Mouse (Mus musculus): ENCODE measurements around the gene Spin2f. TPM values are rescaled to one million over a fixed set of nuclear protein-coding genes. Genes with fewer than 3 reads are reported as not detected.
"Not testable (repeated sequence)": the region's sequence is repeated elsewhere in the genome, so short reads cannot be mapped to it uniquely, and the experiment has no call there.

The Spin2f gene
- polyA plus RNA-seq (2014; fragmentation: Nextera tagmentation; extraction: Ambion mirVana): not detected in 2 replicates

DNA sequence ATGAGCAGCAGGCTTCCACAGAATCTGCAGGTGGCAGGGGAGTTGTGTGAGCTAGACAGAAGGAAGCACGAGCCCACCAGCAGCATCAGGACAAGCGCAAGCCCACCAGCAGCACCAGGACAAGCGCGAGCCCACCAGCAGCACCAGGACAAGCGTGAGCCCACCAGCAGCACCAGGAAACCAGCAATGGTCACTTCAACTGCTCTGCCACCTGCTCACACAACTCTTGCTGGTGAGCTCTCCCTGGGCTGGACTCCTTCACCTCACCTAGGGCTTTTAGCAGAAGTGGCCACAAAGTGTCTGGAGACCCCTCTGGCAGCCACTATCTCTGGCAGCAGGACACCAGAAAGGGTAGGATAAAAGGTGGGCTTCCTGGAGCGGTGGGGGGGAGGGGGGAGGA, at the start of gene Spin2f:
TSS of gene Spin2f (plus strand) at position 301 of the 400 bp plus-strand sequence.
- not testable (repeated sequence) for H3K9me3 ChIP-seq (replicated peaks; ENCODE audit: control insufficient read depth, low read length); H3K27me3 ChIP-seq (replicated peaks; ENCODE audit: control insufficient read depth, insufficient read depth, low read length); H3K4me2 ChIP-seq (ENCODE audit: low read length); H3K4me3 ChIP-seq (ENCODE audit: low read depth, low read length); DNase-seq (ENCODE audit: low spot score); H3K4me1 ChIP-seq (ENCODE audit: control insufficient read depth, insufficient read depth, low read length); H3K9ac ChIP-seq (ENCODE audit: low read length); H3K36me3 ChIP-seq (ENCODE audit: control insufficient read depth, insufficient read depth, low read length); ATAC-seq; H3K27ac ChIP-seq (ENCODE audit: low read depth, low read length)
- 41% methylated on average over 1 of the region's 6 CpGs for WGBS

DNA sequence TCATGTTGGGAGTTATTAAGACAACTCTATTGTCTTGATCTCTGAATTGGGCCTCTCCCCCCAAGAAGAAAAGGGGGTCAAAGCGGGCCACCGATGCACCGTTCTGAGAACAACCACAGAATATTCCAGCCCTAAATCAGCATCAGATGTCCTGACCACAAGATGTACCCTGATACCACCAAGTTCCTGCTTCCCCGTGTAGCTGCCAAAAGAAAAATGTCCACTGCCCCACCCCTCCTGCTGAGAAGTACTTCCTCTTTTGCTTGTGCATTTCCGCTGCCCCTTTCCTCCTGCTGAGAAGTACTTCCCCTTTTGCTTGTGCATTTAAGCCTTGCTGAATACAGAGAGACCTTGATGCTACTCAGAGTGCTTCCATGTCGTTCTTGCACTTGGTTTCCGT, 41.6 kb upstream of the Spin2f start:
- H3K9ac ChIP-seq (ENCODE audit: low read length): not testable (repeated sequence)

DNA sequence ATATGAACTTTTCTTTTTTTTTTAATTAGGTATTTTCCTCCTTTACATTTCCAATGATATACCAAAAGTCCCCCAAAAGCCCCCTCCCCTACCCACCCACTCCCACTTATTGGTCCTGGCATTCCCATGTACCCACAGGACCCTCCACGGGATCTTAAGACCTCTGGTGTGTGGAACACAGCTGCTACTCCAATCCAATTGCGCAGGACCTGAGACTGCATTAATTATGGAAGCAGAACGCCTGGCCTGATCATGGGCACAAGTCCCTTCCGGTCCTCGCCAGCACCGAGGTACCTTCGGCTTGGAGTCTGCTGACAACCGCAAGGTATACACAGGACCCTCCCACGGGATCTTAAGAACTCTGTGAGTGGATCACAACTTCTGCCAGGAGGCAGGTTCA, 30.2 kb upstream of the Spin2f start:
- not testable (repeated sequence) for ATAC-seq; H3K4me1 ChIP-seq (ENCODE audit: control insufficient read depth, insufficient read depth, low read length); H3K27ac ChIP-seq (ENCODE audit: low read depth, low read length); H3K4me2 ChIP-seq (ENCODE audit: low read length); H3K4me3 ChIP-seq (ENCODE audit: low read depth, low read length); H3K9ac ChIP-seq (ENCODE audit: low read length); DNase-seq (ENCODE audit: low spot score); H3K36me3 ChIP-seq (ENCODE audit: control insufficient read depth, insufficient read depth, low read length); H3K27me3 ChIP-seq (replicated peaks; ENCODE audit: control insufficient read depth, insufficient read depth, low read length)
- H3K9me3 ChIP-seq (replicated peaks; ENCODE audit: control insufficient read depth, low read length): peaks cover 13% of the 10 kb centered on the region
- 86% methylated on average over 9 of the region's 9 CpGs for WGBS

More for the DNA sequence above, 41.6 kb upstream of the Spin2f start:
- H3K4me3 ChIP-seq (ENCODE audit: low read depth, low read length); H3K4me2 ChIP-seq (ENCODE audit: low read length); ATAC-seq; DNase-seq (ENCODE audit: low spot score); H3K27me3 ChIP-seq (replicated peaks; ENCODE audit: control insufficient read depth, insufficient read depth, low read length); H3K9me3 ChIP-seq (replicated peaks; ENCODE audit: control insufficient read depth, low read length); H3K27ac ChIP-seq (ENCODE audit: low read depth, low read length); H3K36me3 ChIP-seq (ENCODE audit: control insufficient read depth, insufficient read depth, low read length); H3K4me1 ChIP-seq (ENCODE audit: control insufficient read depth, insufficient read depth, low read length): not testable (repeated sequence)
- 87% methylated on average over 7 of the region's 7 CpGs for WGBS

DNA sequence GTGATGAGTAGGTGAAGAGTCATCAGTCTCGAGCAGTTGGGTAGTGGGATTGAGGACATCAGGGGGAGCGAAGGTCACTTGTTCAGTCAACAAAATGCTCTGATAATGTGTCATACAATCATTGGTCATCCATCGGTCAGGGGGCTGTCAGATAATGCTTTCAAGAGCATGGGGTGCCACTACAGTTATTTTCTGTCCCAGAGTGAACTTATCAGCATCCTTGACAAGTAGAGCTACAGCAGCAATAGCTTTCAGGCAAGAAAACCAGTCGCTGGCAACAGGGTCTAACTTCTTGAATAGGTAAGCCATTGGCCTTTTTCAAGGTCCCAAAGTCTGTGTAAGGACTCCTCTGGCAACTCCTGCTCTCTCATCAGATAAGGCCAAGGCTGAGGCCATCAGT, 18.6 kb upstream of the Spin2f start:
- 63% methylated on average over 4 of the region's 4 CpGs for WGBS
- not testable (repeated sequence) for H3K4me1 ChIP-seq (ENCODE audit: control insufficient read depth, insufficient read depth, low read length); H3K27ac ChIP-seq (ENCODE audit: low read depth, low read length); ATAC-seq; DNase-seq (ENCODE audit: low spot score); H3K4me3 ChIP-seq (ENCODE audit: low read depth, low read length); H3K9ac ChIP-seq (ENCODE audit: low read length); H3K36me3 ChIP-seq (ENCODE audit: control insufficient read depth, insufficient read depth, low read length); H3K4me2 ChIP-seq (ENCODE audit: low read length); H3K27me3 ChIP-seq (replicated peaks; ENCODE audit: control insufficient read depth, insufficient read depth, low read length)
- peaks cover 17% of the 10 kb centered on the region for H3K9me3 ChIP-seq (replicated peaks; ENCODE audit: control insufficient read depth, low read length)

DNA sequence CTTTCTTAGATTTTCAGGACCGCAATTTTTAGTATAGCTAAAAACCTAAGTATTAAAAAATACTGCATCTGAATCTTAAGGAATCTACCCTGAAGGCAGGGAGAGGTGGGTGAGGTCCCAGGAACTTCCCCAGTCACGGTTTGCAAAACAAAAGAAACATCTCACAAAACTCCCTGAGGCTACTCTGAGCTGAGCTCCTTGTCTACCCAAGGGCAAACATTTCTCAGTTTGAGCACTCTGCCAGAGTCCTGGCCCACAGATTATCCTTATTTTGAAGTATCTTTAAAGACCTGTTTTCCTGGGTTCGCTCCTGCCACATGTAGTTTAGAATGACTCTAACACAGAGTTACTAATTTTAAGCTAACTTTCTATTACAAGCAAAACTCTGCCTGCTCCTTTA, 11.9 kb upstream of the Spin2f start:
- H3K27me3 ChIP-seq (replicated peaks; ENCODE audit: control insufficient read depth, insufficient read depth, low read length); H3K4me1 ChIP-seq (ENCODE audit: control insufficient read depth, insufficient read depth, low read length); H3K9ac ChIP-seq (ENCODE audit: low read length); ATAC-seq; H3K9me3 ChIP-seq (replicated peaks; ENCODE audit: control insufficient read depth, low read length); H3K36me3 ChIP-seq (ENCODE audit: control insufficient read depth, insufficient read depth, low read length); H3K27ac ChIP-seq (ENCODE audit: low read depth, low read length); H3K4me2 ChIP-seq (ENCODE audit: low read length); H3K4me3 ChIP-seq (ENCODE audit: low read depth, low read length); DNase-seq (ENCODE audit: low spot score): not testable (repeated sequence)
- WGBS: 76% methylated on average over 3 of the region's 3 CpGs

Other genes starting within 250 kb of the Spin2f start
- not detected in 2 replicates for gene Btbd35f29, start 136.2 kb upstream of the Spin2f start, polyA plus RNA-seq (2014; fragmentation: Nextera tagmentation; extraction: Ambion mirVana)
- not detected in 2 replicates for gene Btbd35f26, start 82.6 kb downstream of the Spin2f start, polyA plus RNA-seq (2014; fragmentation: Nextera tagmentation; extraction: Ambion mirVana)
- gene Btbd35f19, start 130.0 kb downstream of the Spin2f start, polyA plus RNA-seq (2014; fragmentation: Nextera tagmentation; extraction: Ambion mirVana): not detected in 2 replicates